Mouse (Mus musculus): Measurements from ENCODE around the gene Rbm48.
A peak's percentile ranks its signal among the peaks of the same experiment; 100 is the strongest.

Gene Rbm48

DNA sequence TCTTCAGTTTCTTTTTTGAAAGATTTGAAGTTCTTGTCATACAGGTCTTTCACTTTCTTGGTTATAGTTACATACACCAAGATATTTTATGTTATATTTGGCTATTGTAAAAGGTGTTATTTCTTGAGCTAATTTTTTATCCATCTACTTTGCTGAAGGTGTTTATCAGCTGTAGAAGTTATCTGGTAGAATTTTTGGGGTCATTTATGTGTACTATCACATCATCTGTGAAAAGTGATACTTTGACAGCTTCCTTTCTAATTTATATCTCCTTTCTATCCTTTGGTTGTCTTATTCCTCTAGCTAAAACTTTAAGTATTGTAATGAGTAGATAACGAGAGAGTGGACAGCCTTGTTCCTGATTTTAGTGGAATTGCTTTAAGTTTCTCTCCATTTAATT, 44.9 kb downstream of the Rbm48 start:
- no peak for DNase-seq (ENCODE audit: low read depth, low spot score)

DNA sequence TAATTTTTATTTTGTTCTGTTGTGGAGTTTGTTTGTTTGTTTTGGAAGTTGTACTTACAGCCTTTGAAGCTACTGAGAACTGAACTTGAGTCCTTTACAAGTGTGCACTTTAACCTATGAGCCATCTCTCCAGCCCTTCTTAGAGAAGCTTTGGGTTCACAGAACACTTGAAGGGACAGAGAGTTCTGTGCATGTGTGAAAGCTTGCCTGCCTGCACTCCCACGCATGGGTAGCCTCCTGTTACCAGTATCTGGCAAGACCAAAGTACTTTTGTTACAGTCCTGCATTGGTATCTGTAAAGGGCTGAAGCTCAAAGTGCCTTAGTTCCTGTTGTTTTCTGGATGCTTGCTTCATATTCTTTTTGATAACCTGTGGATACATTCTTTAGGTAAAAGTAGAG, 50.2 kb downstream of the Rbm48 start:
- no peak for DNase-seq (ENCODE audit: low read depth, low spot score)

DNA sequence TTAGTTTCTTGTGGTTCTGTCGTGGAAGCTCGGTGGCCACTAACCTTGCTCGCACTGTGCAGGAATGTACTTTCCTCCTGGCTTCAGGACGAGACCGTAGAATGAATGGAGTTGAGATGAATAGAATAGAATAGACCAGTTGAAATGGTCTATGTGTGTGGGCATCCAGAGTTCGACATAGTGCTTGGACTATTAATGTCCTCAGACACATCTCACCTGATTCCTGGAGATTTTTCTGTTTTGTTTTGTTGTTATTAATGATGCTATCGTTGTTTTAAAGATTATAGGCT, 52.0 kb downstream of the Rbm48 start:
- no peak for DNase-seq (ENCODE audit: low read depth, low spot score)

DNA sequence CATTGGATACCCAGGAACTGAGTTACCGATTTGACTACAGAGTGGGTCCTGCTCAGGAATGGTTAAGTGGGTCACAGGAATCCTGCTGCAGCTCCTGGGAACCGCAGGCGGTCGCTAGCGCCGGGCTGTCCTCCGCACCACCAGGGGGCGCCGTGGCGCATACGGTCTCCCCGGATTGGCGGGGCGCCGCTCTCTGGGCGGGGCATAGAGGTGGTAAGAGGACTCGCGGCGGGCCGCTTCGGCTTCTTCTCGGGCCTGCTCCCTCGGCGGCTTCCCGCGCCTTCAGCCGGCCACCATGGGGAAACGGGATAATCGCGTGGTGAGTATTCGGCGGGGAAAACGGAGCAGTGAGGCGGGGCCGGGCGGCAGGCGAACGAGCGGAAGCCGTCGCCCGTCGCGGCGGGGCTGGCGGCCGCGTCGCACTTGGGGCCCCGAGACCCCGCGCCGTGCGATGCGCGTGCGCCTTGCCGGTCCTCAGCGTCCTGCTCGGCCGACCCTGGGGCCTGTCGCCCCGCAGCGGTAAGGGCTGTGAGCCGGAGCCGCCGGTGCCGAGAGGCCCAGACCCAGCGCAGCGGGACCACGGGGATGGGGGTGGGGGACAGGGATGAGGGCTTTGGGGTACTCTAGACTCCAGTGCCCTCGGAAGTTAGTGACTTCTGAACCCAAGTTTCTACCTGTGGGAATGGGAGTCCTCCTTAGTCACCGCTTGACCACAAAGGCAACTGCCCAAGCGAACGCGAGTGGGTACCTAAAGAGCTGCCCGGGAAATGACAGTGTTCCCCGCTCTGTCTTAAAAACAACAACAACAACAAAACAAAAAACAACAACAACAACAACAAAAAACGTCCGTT, 52.5 kb downstream of the Rbm48 start, which contains the start of gene Fam133b:
Fam133b (plus strand) TSS at position 205 of the 851 bp plus-strand sequence.
- peak; percentile 96 for DNase-seq (ENCODE audit: low read depth, low spot score)

DNA sequence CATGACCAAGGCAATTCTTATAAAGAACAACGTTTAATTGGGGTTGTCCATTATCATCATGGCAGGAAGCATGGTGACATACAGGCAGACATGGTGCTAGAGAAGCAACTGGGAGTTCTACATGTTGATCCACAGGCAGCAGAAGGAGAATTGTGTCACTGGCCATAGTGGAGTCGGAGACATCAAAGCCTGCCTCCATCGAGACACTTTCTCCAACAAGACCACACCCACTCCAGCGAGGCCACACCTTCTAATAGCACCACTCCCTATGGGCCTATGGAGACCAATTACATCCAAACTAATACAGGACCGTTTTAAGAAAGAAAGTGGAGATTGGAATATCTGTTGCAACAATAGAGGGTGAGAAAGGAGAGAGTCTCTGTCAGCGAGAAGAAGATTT, 54.5 kb downstream of the Rbm48 start:
- DNase-seq (ENCODE audit: low read depth, low spot score): no peak

DNA sequence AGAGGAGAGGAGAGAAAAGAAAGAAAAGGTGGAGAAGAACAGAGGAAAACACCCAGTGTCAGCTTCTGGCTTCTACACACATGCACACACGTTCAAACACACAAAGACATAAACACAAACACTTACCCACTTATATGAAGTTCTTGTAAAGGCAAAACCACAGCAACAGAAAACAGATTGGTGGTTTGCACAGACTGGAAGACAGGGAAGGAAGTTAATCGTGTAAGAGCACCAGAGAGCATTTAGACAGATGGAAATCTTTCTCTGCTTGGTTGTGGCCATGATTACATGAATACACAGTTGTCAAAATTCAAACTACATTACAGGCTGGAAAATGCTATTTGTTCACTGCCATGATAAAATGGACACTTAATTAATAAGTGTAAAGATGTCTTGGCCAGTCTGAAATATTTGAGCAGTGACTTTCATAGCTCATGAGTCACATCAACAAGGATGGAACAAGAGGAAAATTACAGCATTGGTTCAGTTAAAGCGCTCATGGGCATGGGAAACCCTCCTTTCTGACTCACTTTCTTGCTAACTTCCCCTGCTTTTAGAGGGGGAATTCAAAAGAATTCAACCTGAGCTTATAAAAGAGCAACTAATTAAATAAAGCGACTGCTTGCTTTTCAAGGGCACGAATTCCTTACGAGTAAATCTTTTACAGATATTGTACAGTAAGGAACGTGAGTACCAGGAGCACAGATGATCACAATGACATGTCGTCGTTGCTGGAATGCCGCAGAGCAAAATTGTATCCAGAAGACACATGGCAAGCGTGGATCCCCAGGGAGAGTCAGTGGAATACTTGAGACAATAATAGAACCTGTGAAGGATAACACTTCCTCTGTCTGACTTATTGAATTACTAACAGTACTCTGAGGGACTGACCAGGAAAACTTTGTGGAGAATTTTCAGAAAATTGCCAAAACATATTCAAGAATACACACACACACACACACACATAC, 57.6 kb downstream of the Rbm48 start:
- no peak for DNase-seq (ENCODE audit: low read depth, low spot score)

DNA sequence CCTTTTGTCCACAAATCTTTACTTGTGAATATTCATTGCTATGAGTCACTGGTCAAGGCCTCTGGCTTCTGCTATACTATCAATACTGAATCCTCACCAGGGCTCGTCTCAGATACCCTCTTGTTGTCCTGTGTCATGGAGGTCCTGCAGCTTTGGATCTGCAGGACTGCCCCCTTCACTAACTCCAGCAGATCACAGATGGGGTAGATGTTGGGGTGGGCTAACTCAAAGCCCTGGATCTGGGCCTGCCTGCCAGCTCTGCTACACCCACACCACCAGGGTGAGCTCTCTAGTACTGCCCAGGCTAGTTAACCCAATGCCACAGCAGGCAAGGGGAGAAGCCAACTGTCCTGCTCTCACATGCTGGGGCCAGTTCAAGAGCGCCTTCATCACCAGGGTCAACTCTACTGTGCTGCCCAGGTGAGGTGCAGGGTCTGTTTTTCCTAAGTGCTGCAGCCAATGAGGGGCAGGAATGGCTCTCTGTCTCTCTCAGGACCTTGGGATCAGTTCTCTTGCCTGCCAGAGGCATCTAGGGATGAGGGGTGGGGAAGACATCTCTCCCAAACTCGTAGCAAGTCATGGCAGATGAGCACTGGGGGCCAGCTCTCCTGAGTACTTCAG, 59.7 kb downstream of the Rbm48 start:
- DNase-seq (ENCODE audit: low read depth, low spot score): no peak
